Mouse (Mus musculus): ENCODE measurements around the gene Phf2. TPM values are rescaled to one million over a fixed set of nuclear protein-coding genes. Genes with fewer than 3 reads are reported as not detected.

Gene Phf2
- polyA plus RNA-seq, 1 experiment from 2014 or later: 3.5 TPM

DNA sequence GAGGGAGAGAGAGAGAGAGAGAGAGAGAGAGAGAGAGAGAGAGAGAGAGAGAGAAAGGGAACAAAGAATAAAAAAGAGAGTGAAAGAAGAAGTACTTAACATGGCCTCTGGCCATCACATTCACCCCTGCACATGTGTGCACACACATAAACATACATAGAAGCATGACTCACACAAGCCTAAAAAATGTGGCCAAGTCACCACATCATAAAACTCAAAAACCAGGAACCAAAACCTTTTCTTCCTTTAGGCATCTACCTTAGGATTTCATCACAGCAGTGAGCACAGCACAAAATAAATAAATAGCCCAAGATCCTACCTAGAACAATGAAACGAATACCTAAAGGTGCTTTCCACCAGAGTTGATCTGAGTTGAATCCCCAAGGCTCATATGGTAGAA, 9.0 kb downstream of the Phf2 start:
- H3K36me3 ChIP-seq (ENCODE audit: control insufficient read depth, insufficient read depth): no peaks in the 10 kb centered on the region
- WGBS: 81% methylated on average over 1 of the region's 1 CpGs
- H3K27ac ChIP-seq (ENCODE audit: low read depth, low read length): no peak overlapping the region
- H3K4me1 ChIP-seq (replicated peaks; ENCODE audit: control insufficient read depth, insufficient read depth, low read length): peaks cover 4% of the 10 kb centered on the region; the same call in 1 of the 2 replicates
- no peak overlapping the region for H3K4me3 ChIP-seq (ENCODE audit: low read depth, low read length)
- H3K4me2 ChIP-seq (replicated peaks; ENCODE audit: low read depth): no peak overlapping the region
- H3K9ac ChIP-seq (ENCODE audit: low read depth, low read length): no peak overlapping the region
- TF ChIP-seq CTCF (IDR thresholded peaks at IDR 0.05; ENCODE audit: low read depth): no peak
- H3K9me3 ChIP-seq (ENCODE audit: control insufficient read depth): no peaks in the 10 kb centered on the region
- no peak for ATAC-seq
- no peaks in the 10 kb centered on the region for H3K27me3 ChIP-seq (replicated peaks; ENCODE audit: control insufficient read depth, insufficient read depth, low read length)

DNA sequence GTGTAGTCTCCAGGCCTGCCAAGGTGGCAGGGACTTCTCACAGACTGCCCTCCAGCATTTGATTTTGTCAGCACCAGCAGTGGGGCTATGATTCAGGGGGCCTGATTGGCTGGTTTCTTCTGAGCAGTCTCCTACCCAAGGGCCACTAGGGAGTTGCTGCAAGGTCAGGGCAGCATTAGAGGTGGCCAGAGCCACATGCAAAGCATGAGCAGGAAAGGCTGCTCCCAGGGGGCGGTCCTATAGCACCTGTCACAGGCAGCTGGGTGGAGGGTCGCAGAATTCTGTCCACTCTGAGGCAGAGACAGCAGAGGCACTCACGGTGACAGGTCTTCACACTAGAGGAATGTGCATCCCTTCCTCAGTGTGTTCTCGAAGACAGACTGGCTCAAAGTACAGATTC, 12.1 kb downstream of the Phf2 start:
- Histone ChIP-seq H3K36me3 (ENCODE audit: control insufficient read depth, insufficient read depth) (no peaks in the 10 kb centered on the region), H3K4me1 (replicated peaks; ENCODE audit: control insufficient read depth, insufficient read depth, low read length) (peaks cover 9% of the 10 kb centered on the region; the same call in 1 of the 2 replicates), H3K4me3 (ENCODE audit: low read depth, low read length) (no peak overlapping the region), H3K9ac (ENCODE audit: low read depth, low read length) (no peak overlapping the region), H3K4me2 (replicated peaks; ENCODE audit: low read depth) (no peak overlapping the region), H3K27ac (ENCODE audit: low read depth, low read length) (0 out of 2 replicates have a peak overlapping the region, but pooled peaks have one; percentile 41), H3K27me3 (replicated peaks; ENCODE audit: control insufficient read depth, insufficient read depth, low read length) (no peaks in the 10 kb centered on the region), H3K9me3 (ENCODE audit: control insufficient read depth) (no peaks in the 10 kb centered on the region)
- no peak for ATAC-seq
- TF ChIP-seq CTCF (IDR thresholded peaks at IDR 0.05; ENCODE audit: low read depth): no peak
- WGBS: 51% methylated on average over 4 of the region's 4 CpGs

DNA sequence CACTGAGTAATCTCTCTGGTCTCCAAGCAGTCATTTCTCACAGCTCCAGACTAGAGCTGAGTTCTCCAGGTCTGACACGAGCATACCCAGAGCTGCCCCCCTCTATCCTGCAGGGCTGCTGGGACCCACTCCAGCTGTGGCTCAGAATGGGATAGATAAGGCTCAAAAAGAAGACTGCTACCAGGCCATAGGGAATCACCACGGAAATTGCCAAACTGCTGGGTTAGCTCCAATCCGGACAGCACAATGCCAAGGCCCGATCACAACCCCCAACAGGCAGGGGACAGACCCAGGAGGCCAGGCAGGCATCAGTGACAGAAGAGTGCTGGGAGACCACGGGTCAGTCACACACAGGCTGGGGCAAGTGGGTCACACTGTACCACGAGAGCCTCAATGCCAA, 12.9 kb downstream of the Phf2 start:
- WGBS: 67% methylated on average over 6 of the region's 6 CpGs
- 0 out of 2 replicates have a peak overlapping the region, but pooled peaks have one; percentile 41 for H3K27ac ChIP-seq (ENCODE audit: low read depth, low read length)

GRCm38 (mm10) chr13:48857246-48857932, 13.5 kb downstream of the Phf2 start:
- Histone ChIP-seq H3K36me3 (ENCODE audit: control insufficient read depth, insufficient read depth) (no peaks in the 10 kb centered on the region), H3K9ac (ENCODE audit: low read depth, low read length) (0 out of 2 replicates have a peak overlapping the region, but pooled peaks have one; percentile 11), H3K27me3 (replicated peaks; ENCODE audit: control insufficient read depth, insufficient read depth, low read length) (no peaks in the 10 kb centered on the region), H3K27ac (ENCODE audit: low read depth, low read length) (no peak overlapping the region), H3K4me3 (ENCODE audit: low read depth, low read length) (no peak overlapping the region), H3K4me1 (replicated peaks; ENCODE audit: control insufficient read depth, insufficient read depth, low read length) (peaks cover 21% of the 10 kb centered on the region; the same call in 1 of the 2 replicates), H3K4me2 (replicated peaks; ENCODE audit: low read depth) (no peak overlapping the region), H3K9me3 (ENCODE audit: control insufficient read depth) (no peaks in the 10 kb centered on the region)
- no peak for TF ChIP-seq CTCF (IDR thresholded peaks at IDR 0.05; ENCODE audit: low read depth)
- 41% methylated on average over 7 of the region's 7 CpGs for WGBS
- ATAC-seq: no peak

More for the DNA sequence above, 12.9 kb downstream of the Phf2 start:
- H3K4me3 ChIP-seq (ENCODE audit: low read depth, low read length): no peak overlapping the region
- peaks cover 16% of the 10 kb centered on the region; the same call in 1 of the 2 replicates for H3K4me1 ChIP-seq (replicated peaks; ENCODE audit: control insufficient read depth, insufficient read depth, low read length)
- no peaks in the 10 kb centered on the region for H3K27me3 ChIP-seq (replicated peaks; ENCODE audit: control insufficient read depth, insufficient read depth, low read length)
- H3K4me2 ChIP-seq (replicated peaks; ENCODE audit: low read depth): no peak overlapping the region
- TF ChIP-seq CTCF (IDR thresholded peaks at IDR 0.05; ENCODE audit: low read depth): no peak
- H3K36me3 ChIP-seq (ENCODE audit: control insufficient read depth, insufficient read depth): no peaks in the 10 kb centered on the region
- no peaks in the 10 kb centered on the region for H3K9me3 ChIP-seq (ENCODE audit: control insufficient read depth)
- 0 out of 2 replicates have a peak overlapping the region, but pooled peaks have one; percentile 11 for H3K9ac ChIP-seq (ENCODE audit: low read depth, low read length)
- no peak for ATAC-seq

DNA sequence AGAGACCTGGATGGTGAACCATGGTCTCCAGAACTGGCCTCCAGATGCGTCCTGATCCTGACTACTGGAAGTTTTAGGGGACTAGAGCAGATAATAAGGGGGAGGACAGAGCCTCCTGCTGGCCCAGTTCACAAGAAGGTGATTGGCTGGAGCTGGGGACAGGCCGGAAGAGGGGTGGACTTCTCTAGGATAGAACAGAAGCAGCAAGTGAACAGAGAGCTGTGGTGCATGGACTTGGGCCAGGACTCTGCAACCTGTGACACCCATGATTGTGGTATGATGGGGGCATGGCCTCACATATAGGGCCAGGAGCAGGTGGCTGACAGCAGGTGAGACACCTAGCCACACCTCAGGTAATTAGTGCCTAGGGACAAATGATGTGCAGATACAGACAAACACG, 17.0 kb downstream of the Phf2 start:
- 30% methylated on average over 3 of the region's 3 CpGs for WGBS
- Histone ChIP-seq H3K9me3 (ENCODE audit: control insufficient read depth) (no peaks in the 10 kb centered on the region), H3K27ac (ENCODE audit: low read depth, low read length) (peak overlapping the region; percentile 62; the same call in 1 of the 2 replicates), H3K27me3 (replicated peaks; ENCODE audit: control insufficient read depth, insufficient read depth, low read length) (no peaks in the 10 kb centered on the region), H3K9ac (ENCODE audit: low read depth, low read length) (no peak overlapping the region), H3K4me2 (replicated peaks; ENCODE audit: low read depth) (peak overlapping the region; percentile 37), H3K4me3 (ENCODE audit: low read depth, low read length) (no peak overlapping the region), H3K36me3 (ENCODE audit: control insufficient read depth, insufficient read depth) (no peaks in the 10 kb centered on the region), H3K4me1 (replicated peaks; ENCODE audit: control insufficient read depth, insufficient read depth, low read length) (peaks cover 24% of the 10 kb centered on the region; the same call in 1 of the 2 replicates)
- peak; percentile 38 for TF ChIP-seq CTCF (IDR thresholded peaks at IDR 0.05; ENCODE audit: low read depth)
- peak; percentile 82 for ATAC-seq

GRCm38 (mm10) chr13:48853475-48853874, 17.4 kb downstream of the Phf2 start:
- Histone ChIP-seq H3K4me2 (replicated peaks; ENCODE audit: low read depth) (peak overlapping the region; percentile 37), H3K4me1 (replicated peaks; ENCODE audit: control insufficient read depth, insufficient read depth, low read length) (peaks cover 24% of the 10 kb centered on the region; the same call in 1 of the 2 replicates)
- peak; percentile 82 for ATAC-seq

More at GRCm38 (mm10) chr13:48853475-48853874, 17.4 kb downstream of the Phf2 start:
- Histone ChIP-seq H3K9me3 (ENCODE audit: control insufficient read depth) (no peaks in the 10 kb centered on the region), H3K27me3 (replicated peaks; ENCODE audit: control insufficient read depth, insufficient read depth, low read length) (no peaks in the 10 kb centered on the region), H3K4me3 (ENCODE audit: low read depth, low read length) (no peak overlapping the region), H3K9ac (ENCODE audit: low read depth, low read length) (no peak overlapping the region), H3K36me3 (ENCODE audit: control insufficient read depth, insufficient read depth) (no peaks in the 10 kb centered on the region), H3K27ac (ENCODE audit: low read depth, low read length) (peak overlapping the region; percentile 62; the same call in 1 of the 2 replicates)
- WGBS: 8% methylated on average over 2 of the region's 2 CpGs
- no peak for TF ChIP-seq CTCF (IDR thresholded peaks at IDR 0.05; ENCODE audit: low read depth)

All from intestine, postnatal 0 days (tissue).